Mouse (Mus musculus) small intestine, adult 2 months (tissue): ENCODE results near the gene Gne.

Experiments used
- CTCF ChIP-seq: fragments of 200-500 bp; IDR thresholded peaks from 2 replicates; pipeline ENCODE4 v1.5.1; 2012; ENCODE audit warnings: low read depth, mild to moderate bottlenecking, control low read depth, inconsistent platforms, low read length, moderate library complexity, mixed read lengths; ENCODE audit not compliant: insufficient replicate concordance, insufficient read length; ENCODE audit errors: extremely low read depth
- POLR2A ChIP-seq: fragments of 200-500 bp; IDR thresholded peaks from 2 replicates; pipeline ENCODE4 v1.6.1; 2012; ENCODE audit warnings: low read depth, mild to moderate bottlenecking, control low read depth, inconsistent platforms, low read length, moderate library complexity

DNA sequence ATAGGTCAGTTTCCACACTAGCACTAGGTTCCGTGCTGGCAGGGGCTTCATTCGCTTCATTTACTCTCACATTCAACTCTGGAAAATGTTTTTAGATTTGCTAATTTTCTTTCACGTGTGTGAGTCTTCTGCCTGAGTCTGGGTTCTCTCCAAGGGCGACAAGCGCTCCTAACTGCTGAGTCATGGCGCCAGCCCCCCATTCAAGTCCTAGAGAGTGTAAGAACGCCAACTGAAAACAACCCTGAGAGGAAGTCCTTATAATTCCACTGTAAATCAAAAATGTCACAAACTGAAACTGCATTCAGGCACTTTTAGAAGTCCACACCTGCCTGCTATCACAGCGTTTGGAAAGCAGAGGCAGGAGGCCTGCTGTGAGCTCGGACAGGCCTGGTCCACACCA is 21.9 kb downstream of the Gne start:
- TF ChIP-seq CTCF (no peak), POLR2A (no peak)
